Mouse (Mus musculus) splenic B cell, adult 2 months (primary cell): Measurements from ENCODE around the gene Supt5.

Source experiments
- DNase-seq: peaks from one replicate; pipeline ENCODE4 v3.0.0-alpha.2; 2011; ENCODE audit warnings: low read depth, low spot score
- H3K27me3 ChIP-seq: 2 replicates; pipeline ENCODE4 v1.6.1; 2012; ENCODE audit warnings: mild to moderate bottlenecking, low read length, moderate library complexity, mixed read lengths; ENCODE audit not compliant: control insufficient read depth, poor library complexity, insufficient read depth, severe bottlenecking
- H3K36me3 ChIP-seq: 2 replicates; pipeline ENCODE4 v1.6.1; 2012; ENCODE audit warnings: mild to moderate bottlenecking, low read length, moderate library complexity, mixed read lengths; ENCODE audit not compliant: control insufficient read depth, poor library complexity, insufficient read depth, severe bottlenecking

Supt5 gene

GRCm38 (mm10) chr7:28311926-28312543, 26.5 kb downstream of the Supt5 start, which contains the start of gene Timm50:
Gene Timm50, minus strand, starts transcription at chr7:28312072.
- H3K27me3 ChIP-seq: no peaks in the 10 kb centered on the region
- DNase-seq: peak; percentile 96
- H3K36me3 ChIP-seq: peaks cover 10% of the 10 kb centered on the region; the same call in 1 of the 2 replicates

GRCm38 (mm10) chr7:28311151-28311925, 27.2 kb downstream of the Supt5 start:
- no peaks in the 10 kb centered on the region for H3K27me3 ChIP-seq
- peaks cover 7% of the 10 kb centered on the region; the same call in 1 of the 2 replicates for H3K36me3 ChIP-seq
- DNase-seq: no peak

GRCm38 (mm10) chr7:28309737-28310136, 28.8 kb downstream of the Supt5 start:
- DNase-seq: no peak
- Histone ChIP-seq H3K27me3 (no peaks in the 10 kb centered on the region), H3K36me3 (peaks cover 4% of the 10 kb centered on the region; the same call in 1 of the 2 replicates)

GRCm38 (mm10) chr7:28306216-28306615, 32.3 kb downstream of the Supt5 start:
- Histone ChIP-seq H3K27me3 (no peaks in the 10 kb centered on the region; the same call in 1 of the 2 replicates), H3K36me3 (peaks cover 4% of the 10 kb centered on the region; the same call in 1 of the 2 replicates)
- no peak for DNase-seq

- Histone ChIP-seq H3K27me3 (no peaks in the 10 kb centered on the region; the same call in 1 of the 2 replicates), H3K36me3 (peaks cover 4% of the 10 kb centered on the region; the same call in 1 of the 2 replicates)
- DNase-seq: no peak
These were observed 32.9 kb downstream of the Supt5 start for GRCm38 (mm10) chr7:28305641-28306040.

GRCm38 (mm10) chr7:28301616-28302433, 36.7 kb downstream of the Supt5 start, which contains the start of gene Dll3:
Gene Dll3, minus strand, starts transcription at chr7:28302238.
- DNase-seq: peak; percentile 59
- Histone ChIP-seq H3K36me3 (peaks cover 2% of the 10 kb centered on the region; the same call in 1 of the 2 replicates), H3K27me3 (no peaks in the 10 kb centered on the region; the same call in 1 of the 2 replicates)

- Histone ChIP-seq H3K27me3 (peaks cover 2% of the 10 kb centered on the region; the same call in 1 of the 2 replicates), H3K36me3 (no peaks in the 10 kb centered on the region)
- peak; percentile 61 for DNase-seq
These were observed 39.5 kb downstream of the Supt5 start for GRCm38 (mm10) chr7:28298837-28299625.

- Histone ChIP-seq H3K27me3 (peaks cover 2% of the 10 kb centered on the region), H3K36me3 (no peaks in the 10 kb centered on the region)
- peak; percentile 44 for DNase-seq
These were observed 44.1 kb downstream of the Supt5 start for GRCm38 (mm10) chr7:28294481-28294880.

GRCm38 (mm10) chr7:28290638-28291590, 47.6 kb downstream of the Supt5 start, which contains the start of gene Selenov:
Gene Selenov, minus strand, starts transcription at chr7:28291186.
- H3K36me3 ChIP-seq: no peaks in the 10 kb centered on the region
- no peak for DNase-seq

GRCm38 (mm10) chr7:28290165-28290564, 48.4 kb downstream of the Supt5 start:
- no peaks in the 10 kb centered on the region for H3K36me3 ChIP-seq
- peaks cover 2% of the 10 kb centered on the region for H3K27me3 ChIP-seq
- DNase-seq: no peak

More at GRCm38 (mm10) chr7:28290638-28291590, 47.6 kb downstream of the Supt5 start, which contains the start of gene Selenov:
- peaks cover 2% of the 10 kb centered on the region for H3K27me3 ChIP-seq

GRCm38 (mm10) chr7:28280630-28281029, 57.9 kb downstream of the Supt5 start:
- H3K27me3 ChIP-seq: no peaks in the 10 kb centered on the region
- no peaks in the 10 kb centered on the region for H3K36me3 ChIP-seq
- no peak for DNase-seq

GRCm38 (mm10) chr7:28278279-28278652, 60.3 kb downstream of the Supt5 start:
- DNase-seq: no peak
- Histone ChIP-seq H3K36me3 (no peaks in the 10 kb centered on the region), H3K27me3 (no peaks in the 10 kb centered on the region)
